Mouse (Mus musculus): ENCODE measurements around the gene Zfyve28.

DNA sequence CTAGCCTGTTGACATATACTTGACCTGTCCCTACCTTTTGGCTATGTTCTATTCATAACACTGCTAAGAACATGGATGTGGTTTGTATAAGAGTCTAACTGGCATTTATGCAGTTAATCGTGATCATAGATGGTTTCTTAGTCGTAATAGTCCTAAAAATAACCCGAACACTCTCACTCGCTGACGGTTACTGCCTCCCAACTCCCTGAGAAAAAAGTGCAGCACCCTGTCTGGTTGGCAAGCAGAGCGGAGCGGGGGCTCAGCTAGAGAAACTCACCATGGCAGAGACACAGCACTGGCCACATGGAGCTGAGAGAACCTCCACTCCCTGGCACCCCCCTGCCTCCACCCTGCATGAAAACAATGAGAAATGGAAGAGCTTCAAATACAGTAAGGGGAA is 7.3 kb downstream of the Zfyve28 start:
- TF ChIP-seq CTCF (IDR thresholded peaks at IDR 0.05; ENCODE audit: low read depth), result no peak
- no peak for TF ChIP-seq EP300 (IDR thresholded peaks at IDR 0.05; ENCODE audit: low read depth)
